Mouse (Mus musculus): ENCODE results near the gene 9330161L09Rik. TPM values are rescaled to one million over a fixed set of nuclear protein-coding genes. Genes with fewer than 3 reads are reported as not detected.

Gene 9330161L09Rik
- polyA plus RNA-seq, 2 experiments: 0.10 TPM

GRCm38 (mm10) chr12:103358951-103359801 lies 48.4 kb downstream of the 9330161L09Rik start:
- no peak overlapping the region for H3K4me2 ChIP-seq (ENCODE audit: low read depth)
- no peaks in the 10 kb centered on the region for H3K9me3 ChIP-seq (ENCODE audit: control insufficient read depth, low read length)
- no peak for TF ChIP-seq CTCF (IDR thresholded peaks at IDR 0.05; ENCODE audit: low read depth)
- no peak for TF ChIP-seq EP300 (IDR thresholded peaks at IDR 0.05; ENCODE audit: low read depth)
- H3K27me3 ChIP-seq (ENCODE audit: control insufficient read depth, insufficient read depth, low read length): no peaks in the 10 kb centered on the region
- no peaks in the 10 kb centered on the region for H3K4me1 ChIP-seq (replicated peaks; ENCODE audit: control insufficient read depth in 2 of 2, insufficient read depth in 2 of 2, low read length in 1 of 2)
- H3K36me3 ChIP-seq (replicated peaks; ENCODE audit: control insufficient read depth, insufficient read depth, low read depth): no peaks in the 10 kb centered on the region
- 52% methylated on average over 4 of the region's 4 CpGs for WGBS (ENCODE audit: insufficient replicate concordance)
- H3K27ac ChIP-seq: no peak overlapping the region
- H3K9ac ChIP-seq (replicated peaks): no peak overlapping the region
- DNase-seq (ENCODE audit: low read depth in 3 of 3, low spot score in 3 of 3) (no peak), ATAC-seq (ENCODE audit: insufficient read depth) (no peak)
- H3K4me3 ChIP-seq (ENCODE audit: insufficient read depth in 1 of 2, low read depth in 2 of 2, low read length in 2 of 2): no peak overlapping the region

GRCm38 (mm10) chr12:103358216-103358615 lies 49.4 kb downstream of the 9330161L09Rik start:
- Histone ChIP-seq H3K4me1 (replicated peaks; ENCODE audit: control insufficient read depth in 2 of 2, insufficient read depth in 2 of 2, low read length in 1 of 2) (no peaks in the 10 kb centered on the region), H3K9me3 (ENCODE audit: control insufficient read depth, low read length) (no peaks in the 10 kb centered on the region), H3K27ac (no peak overlapping the region), H3K4me2 (ENCODE audit: low read depth) (no peak overlapping the region), H3K27me3 (ENCODE audit: control insufficient read depth, insufficient read depth, low read length) (no peaks in the 10 kb centered on the region), H3K4me3 (ENCODE audit: insufficient read depth in 1 of 2, low read depth in 2 of 2, low read length in 2 of 2) (no peak overlapping the region), H3K9ac (replicated peaks) (no peak overlapping the region), H3K36me3 (replicated peaks; ENCODE audit: control insufficient read depth, insufficient read depth, low read depth) (no peaks in the 10 kb centered on the region)
- no peak for TF ChIP-seq EP300 (IDR thresholded peaks at IDR 0.05; ENCODE audit: low read depth)
- TF ChIP-seq CTCF (IDR thresholded peaks at IDR 0.05; ENCODE audit: low read depth): no peak
- ATAC-seq (ENCODE audit: insufficient read depth) (no peak), DNase-seq (ENCODE audit: low read depth in 3 of 3, low spot score in 3 of 3) (no peak)
- 64% methylated on average over 8 of the region's 8 CpGs for WGBS (ENCODE audit: insufficient replicate concordance)

Other genes starting within 250 kb of the 9330161L09Rik start
- gene Prima1, start 165.7 kb downstream of the 9330161L09Rik start, polyA plus RNA-seq (2012; rRNA removed): not detected in 2 replicates
- not detected in 2 replicates for gene Prima1, start 165.7 kb downstream of the 9330161L09Rik start, polyA plus RNA-seq (2014; fragmentation: Nextera tagmentation; extraction: Ambion mirVana)
- gene Fam181a, start 96.8 kb downstream of the 9330161L09Rik start, polyA plus RNA-seq (2012; rRNA removed): 0.09 TPM in 1 of 2 replicates, not detected in the other
- not detected in 2 replicates for gene Fam181a, start 96.8 kb downstream of the 9330161L09Rik start, polyA plus RNA-seq (2014; fragmentation: Nextera tagmentation; extraction: Ambion mirVana)
- gene Asb2, start 51.8 kb downstream of the 9330161L09Rik start, polyA plus RNA-seq (2012; rRNA removed): 3.6 TPM in 2 replicates
- gene Asb2, start 51.8 kb downstream of the 9330161L09Rik start, polyA plus RNA-seq (2014; fragmentation: Nextera tagmentation; extraction: Ambion mirVana): 2.1 and 2.5 TPM in 2 replicates
- 12.0 and 13.3 TPM in 2 replicates for gene Otub2, start 19.1 kb downstream of the 9330161L09Rik start, polyA plus RNA-seq (2012; rRNA removed)
- 20.0 and 24.9 TPM in 2 replicates for gene Otub2, start 19.1 kb downstream of the 9330161L09Rik start, polyA plus RNA-seq (2014; fragmentation: Nextera tagmentation; extraction: Ambion mirVana)
- gene Ddx24, start 18.0 kb upstream of the 9330161L09Rik start, polyA plus RNA-seq (2012; rRNA removed): 17.4 and 25.0 TPM in 2 replicates
- 38.3 and 44.1 TPM in 2 replicates for gene Ddx24, start 18.0 kb upstream of the 9330161L09Rik start, polyA plus RNA-seq (2014; fragmentation: Nextera tagmentation; extraction: Ambion mirVana)
- gene Ifi27, start 26.4 kb upstream of the 9330161L09Rik start, polyA plus RNA-seq (2012; rRNA removed): 9.3 and 12.2 TPM in 2 replicates
- gene Ifi27, start 26.4 kb upstream of the 9330161L09Rik start, polyA plus RNA-seq (2014; fragmentation: Nextera tagmentation; extraction: Ambion mirVana): 12.8 and 18.6 TPM in 2 replicates
- gene Ifi27l2a, start 35.9 kb upstream of the 9330161L09Rik start, polyA plus RNA-seq (2012; rRNA removed): 5.2 and 7.6 TPM in 2 replicates
- 8.3 and 10.8 TPM in 2 replicates for gene Ifi27l2a, start 35.9 kb upstream of the 9330161L09Rik start, polyA plus RNA-seq (2014; fragmentation: Nextera tagmentation; extraction: Ambion mirVana)
- gene Ifi27l2b, start 49.4 kb upstream of the 9330161L09Rik start, polyA plus RNA-seq (2012; rRNA removed): not detected in 2 replicates
- gene Ifi27l2b, start 49.4 kb upstream of the 9330161L09Rik start, polyA plus RNA-seq (2014; fragmentation: Nextera tagmentation; extraction: Ambion mirVana): not detected in 2 replicates
- gene Ppp4r4, start 124.5 kb upstream of the 9330161L09Rik start, polyA plus RNA-seq (2012; rRNA removed): 0.82 and 0.94 TPM in 2 replicates
- 0.79 and 1.3 TPM in 2 replicates for gene Ppp4r4, start 124.5 kb upstream of the 9330161L09Rik start, polyA plus RNA-seq (2014; fragmentation: Nextera tagmentation; extraction: Ambion mirVana)
- gene Serpina10, start 223.6 kb upstream of the 9330161L09Rik start, polyA plus RNA-seq (2012; rRNA removed): 11.5 and 23.7 TPM in 2 replicates
- 29.3 and 30.0 TPM in 2 replicates for gene Serpina10, start 223.6 kb upstream of the 9330161L09Rik start, polyA plus RNA-seq (2014; fragmentation: Nextera tagmentation; extraction: Ambion mirVana)
- gene Serpina6, start 249.4 kb upstream of the 9330161L09Rik start, polyA plus RNA-seq (2012; rRNA removed): 793 and 825 TPM in 2 replicates
- gene Serpina6, start 249.4 kb upstream of the 9330161L09Rik start, polyA plus RNA-seq (2014; fragmentation: Nextera tagmentation; extraction: Ambion mirVana): 1,383 and 1,635 TPM in 2 replicates

Data from liver, embryonic 14.5 days (tissue).